Mouse (Mus musculus) gastrocnemius, postnatal 36 days (tissue): ENCODE results near the gene Tekt2. TPM values are rescaled to one million over a fixed set of nuclear protein-coding genes. Genes with fewer than 3 reads are reported as not detected.

Experiments
- DNase-seq, 2 experiments: peaks; one replicate each; pipeline ENCODE4 v3.0.0; 2022
- intact Hi-C: fragments of 180-260 bp; cut with DNase I; formaldehyde crosslinking; loops from one replicate; pipeline ENCODE4 v1.15.1; 2025
- total RNA-seq, 2 experiments: library from RNA; stranded (reverse); gene quantifications; 2 replicates each; pipeline ENCODE4 v1.2.3; 2021

Tekt2 gene
- total RNA-seq, 2 experiments from 2014 or later: 0.46 to 0.59 TPM

DNA sequence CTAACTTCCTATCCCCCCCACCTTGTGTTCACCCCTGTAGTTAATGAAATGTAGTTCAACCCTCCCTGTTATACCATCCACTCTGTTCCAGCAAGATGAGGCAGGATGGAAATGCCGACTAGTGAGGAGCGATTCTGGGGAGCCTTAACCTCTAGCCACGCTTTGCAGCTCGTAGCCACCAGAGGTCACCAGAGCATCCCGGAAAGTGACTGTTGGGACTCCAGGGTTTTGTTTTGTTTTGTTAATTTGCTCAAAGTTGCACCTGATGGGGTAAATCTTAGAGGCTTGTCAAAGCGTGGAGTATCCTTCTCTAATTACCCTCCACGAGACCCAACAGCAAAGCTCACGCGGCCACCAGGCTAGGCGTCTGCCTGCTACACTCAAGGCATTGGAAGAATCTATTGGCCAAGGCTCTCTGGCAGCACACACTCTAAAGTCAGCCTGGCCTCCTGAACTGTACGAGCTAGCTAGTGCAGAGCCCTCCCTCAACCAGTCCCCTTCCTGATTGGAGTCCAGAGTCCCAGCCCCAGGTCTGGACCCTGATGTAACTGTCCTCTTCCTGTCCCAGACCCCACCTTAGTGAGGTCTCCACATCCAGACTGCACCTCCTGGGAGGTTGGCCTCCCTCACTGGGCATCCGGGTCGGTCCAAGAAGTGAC lies 47.5 kb downstream of the Tekt2 start:
- peak; percentile 48 to 51 for DNase-seq
- intact Hi-C loops: loop anchor here (1.0 kb wide), 1 partner anchor 30 kb away; no protein-coding TSS in a partner anchor

DNA sequence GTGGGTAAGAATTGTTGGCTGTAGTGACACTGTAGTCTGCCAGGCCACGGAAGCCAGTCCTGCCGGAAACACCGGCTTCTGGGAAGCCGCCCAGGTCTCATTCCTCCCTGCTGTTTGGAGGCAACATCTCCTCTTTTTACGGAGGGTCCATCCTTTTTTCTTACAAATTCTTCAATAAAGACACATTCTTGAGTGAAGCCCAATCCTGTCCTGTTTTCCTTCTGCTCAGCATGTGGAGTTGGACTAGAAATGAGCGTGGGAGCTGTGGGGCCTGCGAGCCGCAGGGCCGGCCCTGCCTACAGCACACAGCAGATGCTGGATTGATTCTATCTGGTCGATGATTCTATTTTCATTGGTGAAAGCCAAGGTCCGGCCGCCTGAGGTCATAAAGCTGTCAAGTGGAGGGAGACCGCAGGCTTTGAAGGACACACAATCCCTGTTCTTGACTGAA lies 49.8 kb downstream of the Tekt2 start:
- DNase-seq: no peak
- intact Hi-C loops: no loop called here

DNA sequence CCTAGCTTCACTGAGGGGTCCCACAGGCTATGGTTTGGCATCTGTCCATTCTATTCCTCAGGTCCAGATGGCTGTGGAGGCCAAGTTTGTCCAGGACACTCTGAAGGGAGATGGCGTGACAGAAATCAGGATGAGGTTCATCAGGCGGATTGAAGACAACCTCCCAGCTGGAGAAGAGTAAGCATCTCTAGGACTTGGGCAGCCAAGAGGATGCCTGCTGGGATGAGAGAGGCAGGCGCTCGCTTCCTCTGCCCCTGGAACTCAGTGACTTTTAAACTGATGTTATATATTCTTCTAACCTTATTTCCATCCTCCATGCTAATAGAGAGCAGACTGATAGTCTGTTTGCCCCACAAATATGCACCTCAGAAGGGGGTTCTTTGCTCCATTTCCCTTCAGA lies 50.4 kb downstream of the Tekt2 start:
- no peak for DNase-seq
- intact Hi-C loops: no loop called here

DNA sequence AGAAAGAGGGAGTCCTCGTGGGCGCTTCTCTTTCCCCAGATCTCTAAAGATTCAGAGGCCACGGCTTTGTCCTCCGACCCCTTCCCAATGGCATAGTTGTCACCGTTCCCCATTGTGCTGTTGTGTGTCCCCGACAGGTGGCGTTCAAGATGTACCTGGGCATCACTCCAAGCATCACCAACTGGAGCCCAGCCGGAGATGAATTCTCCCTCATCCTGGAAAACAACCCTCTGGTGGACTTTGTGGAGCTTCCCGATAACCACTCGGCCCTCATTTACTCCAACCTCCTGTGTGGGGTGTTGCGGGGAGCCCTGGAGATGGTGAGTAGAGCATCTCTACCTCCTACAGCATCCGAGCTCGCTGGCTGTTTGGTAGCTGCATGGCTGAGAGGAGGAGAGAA lies 51.7 kb downstream of the Tekt2 start:
- intact Hi-C loops: no loop called here
- no peak for DNase-seq

Other genes with a start within 250 kb of the Tekt2 start
- 1 to 10 TPM; 5.8 to 7.6 TPM for gene Lsm10, start 229.1 kb downstream of the Tekt2 start, total RNA-seq
- 10 to 100 TPM; 74.6 to 80.1 TPM for gene Stk40, start 221.7 kb downstream of the Tekt2 start, total RNA-seq
- 1 to 10 TPM; 5.5 to 6.8 TPM for gene Eva1b, start 177.9 kb downstream of the Tekt2 start, total RNA-seq
- gene Sh3d21, start 162.2 kb downstream of the Tekt2 start, total RNA-seq: 1 to 10 TPM in 1 of 2 experiments, under 1 TPM in 1; 0.71 to 1.3 TPM
- 100 to 1,000 TPM in 1 of 2 experiments, 10 to 100 TPM in 1; 87.9 to 106 TPM for gene Thrap3, start 122.9 kb downstream of the Tekt2 start, total RNA-seq
- gene Map7d1, start 69.3 kb downstream of the Tekt2 start, total RNA-seq: 100 to 1,000 TPM; 165 to 207 TPM
- gene Trappc3, start 63.4 kb downstream of the Tekt2 start, total RNA-seq: 10 to 100 TPM; 15.9 to 17.9 TPM
- 1 to 10 TPM; 1.6 to 2.2 TPM for gene Col8a2, start 38.9 kb downstream of the Tekt2 start, total RNA-seq
- 1 to 10 TPM; 7.6 to 7.8 TPM for gene Adprhl2, start 4.0 kb downstream of the Tekt2 start, total RNA-seq
- 1 to 10 TPM; 7.9 to 8.0 TPM for gene Ago3, start 103.9 kb upstream of the Tekt2 start, total RNA-seq
- gene Ago1, start 142.9 kb upstream of the Tekt2 start, total RNA-seq: 1 to 10 TPM; 5.4 to 5.5 TPM
- 1 to 10 TPM; 3.9 to 5.0 TPM for gene Ago4, start 207.8 kb upstream of the Tekt2 start, total RNA-seq
- under 1 TPM; 0.54 to 0.62 TPM for gene Clspn, start 231.2 kb upstream of the Tekt2 start, total RNA-seq